Mouse (Mus musculus) 3134 (cell line): ENCODE results near the gene Ssc5d.

Source experiments
- DNase-seq: peaks from one replicate; pipeline ENCODE4 v3.0.0-alpha.2; 2011; ENCODE audit warnings: low spot score; ENCODE audit not compliant: insufficient read length; ENCODE audit errors: extremely low read depth

The Ssc5d gene

GRCm38 (mm10) chr7:4919096-4919495, 6.5 kb upstream of the Ssc5d start:
- no peak for DNase-seq

- DNase-seq = no peak
Observed at GRCm38 (mm10) chr7:4919971-4920370, 5.6 kb upstream of the Ssc5d start.

GRCm38 (mm10) chr7:4920496-4920895, 5.1 kb upstream of the Ssc5d start:
- no peak for DNase-seq

GRCm38 (mm10) chr7:4920976-4921823, 4.4 kb upstream of the Ssc5d start:
- no peak for DNase-seq

GRCm38 (mm10) chr7:4921824-4922482, 3.6 kb upstream of the Ssc5d start, which contains the start of gene Nat14:
Gene Nat14, plus strand, starts transcription at chr7:4922028.
- no peak for DNase-seq

DNA sequence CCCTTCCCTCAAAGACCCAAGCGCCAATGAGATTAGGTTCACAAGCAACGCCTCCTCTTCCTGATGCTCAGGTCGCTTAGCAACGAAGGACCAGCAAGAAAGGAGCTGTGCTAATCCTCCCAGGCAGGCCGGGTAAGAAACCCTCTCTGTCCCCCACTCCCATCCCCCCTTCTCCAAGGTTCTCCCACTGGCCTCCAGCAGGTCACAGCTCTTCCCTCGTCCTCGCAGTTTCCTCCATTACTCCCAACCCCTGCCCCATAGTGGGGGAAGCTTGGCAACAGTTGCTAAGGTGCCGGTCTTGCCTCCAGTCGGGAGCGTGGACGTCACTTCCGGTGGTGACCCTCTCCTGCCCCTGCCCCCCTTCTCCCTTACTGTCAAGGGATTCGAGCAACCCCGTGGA, 3.1 kb upstream of the Ssc5d start:
- no peak for DNase-seq

DNA sequence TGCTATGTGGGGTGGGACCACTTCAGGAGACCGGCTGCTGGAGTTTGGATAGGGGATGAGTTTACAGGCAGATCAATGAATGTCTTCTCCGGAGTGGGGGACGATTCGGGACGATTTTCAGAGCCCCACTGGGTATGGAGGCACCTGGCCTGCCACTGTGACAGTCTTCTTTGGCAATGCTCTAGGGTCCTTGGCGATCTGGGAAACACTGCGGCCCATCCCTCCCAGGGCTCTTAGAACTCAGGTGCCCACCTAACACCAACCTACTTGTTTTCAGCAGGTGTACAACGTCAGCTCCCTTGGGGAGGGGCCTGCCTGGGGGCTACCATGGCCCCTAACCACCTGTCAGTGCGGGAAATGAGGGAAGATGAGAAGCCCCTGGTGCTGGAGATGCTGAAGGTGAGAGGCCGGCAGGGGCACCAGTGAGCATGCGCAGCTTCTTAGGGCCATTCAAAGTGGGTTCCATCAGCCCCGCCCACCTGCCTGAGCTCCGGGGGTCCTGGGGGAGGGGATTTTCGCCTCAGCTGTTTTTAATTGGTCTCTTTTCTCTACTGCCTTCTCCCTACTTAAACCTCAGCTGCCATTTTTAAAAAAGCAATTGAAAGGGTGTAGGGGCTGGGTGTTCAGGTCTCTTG, 2.5 kb upstream of the Ssc5d start:
- DNase-seq = no peak

GRCm38 (mm10) chr7:4923586-4924364, 1.8 kb upstream of the Ssc5d start:
- peak; percentile 77 for DNase-seq

- DNase-seq = no peak
Observed at GRCm38 (mm10) chr7:4924483-4924882, 1.1 kb upstream of the Ssc5d start.

DNA sequence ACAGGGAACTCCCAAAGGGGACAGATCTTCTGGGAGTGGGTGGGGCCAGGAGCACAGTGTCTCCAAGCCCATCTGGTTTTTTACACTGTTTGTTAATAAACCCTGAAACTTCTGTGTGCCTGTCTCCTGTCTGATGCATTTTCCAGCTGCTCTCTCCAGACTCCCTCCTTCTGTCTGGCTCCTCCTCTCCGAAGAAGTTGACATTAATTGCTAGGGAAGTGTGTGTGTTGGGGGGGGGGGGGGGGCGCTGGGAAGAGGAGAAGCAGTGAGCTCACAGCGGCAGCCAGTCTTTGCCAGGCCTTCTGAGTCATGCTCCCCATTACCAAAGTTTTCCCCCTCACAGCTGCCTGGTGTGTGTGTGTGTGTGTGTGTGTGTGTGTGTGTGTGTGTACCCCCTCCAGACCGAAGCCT, 689 bp upstream of the Ssc5d start:
- DNase-seq = peak; percentile 70

DNA sequence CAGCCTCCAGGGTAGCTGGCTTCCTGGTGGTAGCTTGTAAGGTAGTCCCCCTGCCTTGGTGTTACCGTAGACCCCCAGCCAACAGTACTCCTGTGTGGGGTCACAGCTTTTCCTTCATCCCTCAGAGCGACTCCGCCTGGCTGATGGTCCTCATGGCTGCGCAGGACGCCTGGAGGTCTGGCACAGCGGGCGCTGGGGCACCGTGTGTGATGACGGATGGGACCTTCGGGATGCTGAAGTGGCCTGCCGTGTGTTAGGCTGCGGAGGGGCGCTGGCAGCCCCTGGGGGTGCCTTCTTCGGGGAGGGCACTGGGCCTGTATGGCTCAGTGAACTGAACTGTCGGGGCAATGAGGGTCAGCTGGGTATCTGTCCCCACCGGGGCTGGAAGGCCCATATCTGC, 1.3 kb downstream of the Ssc5d start:
- DNase-seq = no peak

GRCm38 (mm10) chr7:4927711-4928110, 2.1 kb downstream of the Ssc5d start:
- DNase-seq = no peak

- DNase-seq = no peak
Observed at GRCm38 (mm10) chr7:4928323-4928722, 2.7 kb downstream of the Ssc5d start.

- DNase-seq = no peak
Observed at GRCm38 (mm10) chr7:4933103-4933502, 7.5 kb downstream of the Ssc5d start.

DNA sequence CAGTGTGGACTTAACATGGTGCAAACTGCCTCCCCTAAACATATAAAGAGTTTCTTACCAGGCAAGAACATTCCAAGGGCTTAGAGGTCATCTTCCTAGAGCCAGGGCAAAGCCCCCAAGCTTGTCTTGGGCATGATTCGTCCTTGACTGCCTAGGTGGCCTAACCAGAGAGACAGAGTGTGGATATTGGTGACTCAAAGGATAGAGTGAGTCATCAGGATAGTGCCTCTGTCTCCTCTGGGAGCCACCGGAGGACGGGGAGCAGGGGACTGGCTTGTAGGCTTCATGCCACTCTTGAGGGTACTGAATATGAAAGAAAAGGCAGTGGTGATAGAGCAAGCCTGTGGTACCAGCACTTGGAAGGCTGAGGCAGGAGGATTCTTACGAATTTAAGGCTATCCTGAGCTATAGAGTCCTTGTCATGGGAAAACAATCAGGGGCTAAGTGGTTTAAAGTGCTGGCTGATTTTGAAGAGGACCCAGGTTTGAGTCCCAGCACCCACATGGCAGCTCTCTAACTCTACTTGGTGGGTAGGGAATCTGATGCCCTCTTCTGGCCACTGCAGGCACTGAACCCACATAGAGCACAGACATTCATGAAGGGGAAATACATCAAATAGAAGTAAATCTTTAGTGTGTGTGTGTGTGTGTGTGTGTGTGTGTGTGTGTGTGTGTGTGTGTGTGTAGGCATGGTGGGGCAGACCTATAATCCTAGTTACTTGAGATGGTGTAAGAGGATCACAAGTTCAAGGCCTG, 8.8 kb downstream of the Ssc5d start:
- DNase-seq = peak; percentile 35

DNA sequence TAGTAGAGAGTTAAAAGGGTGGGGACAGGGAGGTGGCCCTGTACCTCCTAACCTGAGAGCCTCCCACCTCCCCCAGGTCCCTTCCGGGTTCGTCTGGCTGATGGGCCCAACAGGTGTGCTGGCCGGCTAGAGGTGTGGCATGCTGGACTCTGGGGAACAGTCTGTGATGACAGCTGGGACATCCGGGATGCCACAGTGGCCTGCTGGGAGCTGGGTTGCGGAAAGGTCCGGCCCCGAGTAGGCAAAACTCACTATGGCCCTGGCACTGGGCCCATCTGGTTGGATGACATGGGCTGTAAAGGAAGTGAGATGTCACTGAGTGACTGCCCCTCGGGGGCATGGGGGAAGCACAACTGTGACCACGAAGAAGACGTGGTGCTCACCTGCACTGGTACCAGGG, 11.2 kb downstream of the Ssc5d start:
- DNase-seq = no peak

- no peak for DNase-seq
Observed at GRCm38 (mm10) chr7:4937392-4937791, 11.8 kb downstream of the Ssc5d start.

DNA sequence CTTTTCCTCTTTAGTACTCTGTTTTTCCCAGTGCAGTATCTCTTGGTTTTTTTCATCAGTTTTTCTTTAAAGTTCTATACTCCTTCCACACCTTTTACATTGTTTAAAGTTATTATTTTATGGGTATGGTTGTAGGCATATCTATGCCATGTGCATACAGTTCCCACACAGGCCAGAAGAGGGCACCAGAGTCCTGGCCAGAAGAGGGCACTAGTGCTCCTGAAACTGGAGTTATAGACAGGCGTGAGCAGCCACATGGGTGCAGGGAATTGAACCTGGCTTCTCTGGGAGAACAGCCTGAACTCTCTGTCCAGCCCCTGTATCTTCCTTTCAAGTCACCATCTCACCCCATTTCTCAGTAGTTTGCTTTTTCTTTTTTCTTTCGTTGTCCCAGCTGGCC, 12.9 kb downstream of the Ssc5d start:
- peak; percentile 16 for DNase-seq

- peak; percentile 38 for DNase-seq
Observed at GRCm38 (mm10) chr7:4940068-4940479, 14.5 kb downstream of the Ssc5d start.

- no peak for DNase-seq
Observed at GRCm38 (mm10) chr7:4942673-4943072, 17.1 kb downstream of the Ssc5d start.
